Mouse (Mus musculus): Measurements from ENCODE around the gene Btbd19. TPM values are rescaled to one million over a fixed set of nuclear protein-coding genes. Genes with fewer than 3 reads are reported as not detected.
A peak's percentile ranks its signal among the peaks of the same experiment; 100 is the strongest.

Btbd19 gene
- total RNA-seq, 2 experiments from 2014 or later = 3.3 to 5.5 TPM

DNA sequence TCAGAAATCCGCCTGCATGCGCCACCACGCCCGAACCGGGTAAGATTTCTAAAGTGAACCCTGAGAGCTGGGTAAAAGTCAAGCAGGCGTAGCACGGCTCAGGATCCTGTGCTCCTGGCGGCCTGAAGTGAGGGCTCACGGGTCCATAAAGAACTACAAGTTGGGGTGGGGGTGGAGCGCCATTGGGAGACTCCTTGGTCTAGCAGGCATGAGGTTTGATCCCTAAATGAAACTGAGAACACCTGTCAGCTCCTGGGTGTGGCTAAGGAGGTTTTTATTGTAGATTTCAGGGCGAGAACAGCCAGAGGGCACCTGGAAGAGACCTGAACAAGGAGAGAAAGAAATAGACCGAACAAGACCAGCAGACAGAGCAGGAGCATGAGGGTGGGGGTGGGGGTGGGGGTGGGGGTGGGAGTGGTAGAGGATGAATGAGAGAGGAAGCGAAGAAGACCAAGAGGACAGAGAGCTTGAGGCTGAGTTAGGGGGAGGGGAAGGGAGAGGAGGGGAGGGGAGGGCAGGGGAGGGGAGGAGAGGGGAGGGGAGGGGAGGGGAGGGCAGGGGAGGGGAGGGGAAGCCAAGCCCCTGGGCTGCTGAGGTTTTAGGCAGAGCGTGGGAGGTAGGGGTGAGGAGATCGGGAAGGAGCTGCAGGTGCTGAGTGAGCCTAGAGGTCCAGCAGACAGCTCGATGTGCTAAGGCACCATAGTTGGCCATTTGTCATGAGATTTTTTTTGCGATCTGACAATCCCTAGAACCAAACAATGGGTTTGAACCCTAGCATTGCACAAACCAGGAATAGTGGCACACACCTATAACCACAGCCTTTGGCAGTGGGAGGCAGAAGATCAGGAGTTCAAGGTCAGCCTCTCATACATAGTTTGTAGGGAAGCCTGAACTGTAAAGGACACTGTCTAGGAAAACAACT lies 13.0 kb upstream of the Btbd19 start:
- no peak for DNase-seq

DNA sequence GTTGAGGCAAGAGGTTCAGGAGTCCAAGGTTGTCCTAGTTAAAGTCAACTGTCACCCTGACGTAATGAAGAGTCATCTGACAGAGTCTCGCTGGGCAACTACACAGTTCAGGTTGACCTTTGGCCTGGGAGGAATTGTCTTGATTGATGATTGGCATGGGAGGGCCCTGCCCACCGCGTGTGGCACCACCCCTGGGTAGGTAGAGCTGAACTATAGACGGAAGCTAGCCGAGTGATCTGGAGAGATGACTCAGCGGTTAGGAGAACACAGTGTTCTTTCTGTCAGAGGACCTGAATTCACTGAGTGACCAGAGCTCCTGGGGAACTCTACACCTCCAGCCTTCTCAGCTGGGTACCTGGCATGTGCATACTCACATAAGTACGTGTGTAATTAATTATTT lies 10.5 kb upstream of the Btbd19 start:
- no peak for DNase-seq
- intact Hi-C loops (cut with DNase I) = no loop called here

More for the DNA sequence above, 13.0 kb upstream of the Btbd19 start:
- intact Hi-C loops (cut with DNase I) = no loop called here

DNA sequence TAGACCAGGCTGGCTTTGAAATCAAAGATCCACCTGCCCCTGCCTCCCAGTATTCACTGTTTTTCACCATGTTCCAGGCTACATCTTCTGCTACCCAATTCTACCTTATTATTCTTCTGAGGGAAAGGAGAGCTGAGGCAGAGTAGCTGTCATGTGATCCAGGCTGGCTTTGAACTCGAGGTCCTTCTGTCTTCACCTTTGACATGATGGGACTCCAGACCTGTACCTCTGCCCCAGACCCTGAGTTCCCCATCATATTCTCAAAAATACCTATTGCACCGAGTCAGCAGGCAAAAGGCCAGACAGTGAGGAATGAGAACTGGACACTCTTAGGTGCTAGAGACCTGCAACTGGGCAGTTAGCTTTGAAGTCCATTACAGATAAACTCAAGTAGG lies 9.1 kb upstream of the Btbd19 start:
- intact Hi-C loops (cut with DNase I) = no loop called here
- DNase-seq = no peak

DNA sequence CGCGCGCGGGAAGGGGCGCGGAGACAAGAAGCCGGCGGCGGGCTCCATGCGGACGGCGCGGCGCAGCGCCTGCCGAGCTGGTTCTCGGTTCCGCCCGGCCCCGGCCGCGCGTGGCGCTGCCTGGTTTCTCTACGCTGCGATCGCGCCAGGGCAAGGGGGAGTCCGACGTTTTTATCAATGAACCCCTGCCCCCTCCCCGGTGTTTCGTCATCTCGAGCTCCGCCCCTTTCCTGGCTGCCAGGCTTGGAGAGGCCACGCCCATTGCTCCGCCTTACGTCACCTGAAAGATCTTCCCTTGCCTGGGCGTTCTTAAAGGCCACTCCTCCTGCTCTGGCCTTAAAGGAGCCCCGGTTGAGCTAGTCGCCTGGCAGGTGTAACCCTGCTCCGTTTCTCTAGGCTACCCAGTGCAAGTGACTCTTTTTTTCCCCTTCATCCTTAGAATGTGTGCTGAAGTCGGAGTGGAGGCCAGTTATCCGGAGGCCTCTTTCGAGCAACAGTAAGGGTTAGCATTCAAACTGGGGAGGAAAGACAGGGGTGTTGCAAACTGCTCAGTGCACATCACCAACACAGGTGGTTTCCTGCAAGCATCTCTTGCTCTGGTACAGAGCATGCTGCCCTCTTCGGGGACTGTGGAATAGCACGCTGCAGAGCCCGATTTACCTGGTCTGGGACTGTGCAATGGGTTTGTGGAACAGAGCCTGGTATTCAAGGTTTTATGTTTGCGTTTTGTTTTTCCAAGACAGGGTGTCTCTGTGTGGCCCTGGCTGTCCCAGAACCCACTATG lies 8.5 kb upstream of the Btbd19 start, which contains the start of gene Plk3:
Gene Plk3 (minus strand): TSS at position 147 of the 784 bp plus-strand sequence.
- peak; percentile 96 to 97 for DNase-seq
- intact Hi-C loops (cut with DNase I) = no loop called here

DNA sequence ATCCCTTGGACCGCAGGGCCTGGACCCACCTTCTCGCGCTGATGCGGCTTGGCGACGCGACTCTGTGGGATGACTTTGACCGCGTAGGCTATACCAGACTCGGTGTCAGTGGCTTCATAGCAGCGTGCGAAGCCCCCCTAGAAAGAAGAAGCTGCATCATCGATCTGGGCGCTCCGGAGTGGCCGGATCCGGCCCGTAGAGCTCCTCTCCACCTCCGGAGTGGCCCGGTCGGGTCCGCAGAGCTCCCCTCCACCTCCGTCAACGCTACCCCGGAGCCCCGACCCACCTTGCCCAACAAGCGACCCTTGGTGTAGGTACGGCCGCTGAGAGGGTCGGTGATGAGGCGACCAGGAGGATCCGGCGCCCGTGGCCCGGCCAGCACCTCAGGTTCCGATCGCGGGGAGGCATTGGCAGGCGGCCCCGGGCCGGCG lies 7.9 kb upstream of the Btbd19 start:
- DNase-seq = no peak
- intact Hi-C loops (cut with DNase I) = no loop called here

DNA sequence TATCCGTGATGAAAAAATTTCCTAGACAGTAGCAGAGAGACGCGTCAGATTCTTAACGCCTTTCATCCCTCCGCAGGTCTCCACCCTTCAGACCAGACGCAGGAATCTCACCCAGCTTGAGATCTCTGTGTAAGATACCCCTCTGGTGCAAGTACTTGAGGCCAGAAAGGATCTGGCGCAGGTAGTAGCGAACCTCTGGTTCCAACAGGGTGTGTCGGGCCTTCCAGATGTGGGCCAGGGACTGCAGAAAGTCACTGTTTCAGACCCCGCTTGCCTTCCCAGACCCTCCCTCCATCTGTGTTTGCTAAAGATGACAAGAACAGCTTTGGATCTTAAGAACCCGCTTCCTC lies 7.2 kb upstream of the Btbd19 start:
- intact Hi-C loops (cut with DNase I) = no loop called here
- no peak for DNase-seq

DNA sequence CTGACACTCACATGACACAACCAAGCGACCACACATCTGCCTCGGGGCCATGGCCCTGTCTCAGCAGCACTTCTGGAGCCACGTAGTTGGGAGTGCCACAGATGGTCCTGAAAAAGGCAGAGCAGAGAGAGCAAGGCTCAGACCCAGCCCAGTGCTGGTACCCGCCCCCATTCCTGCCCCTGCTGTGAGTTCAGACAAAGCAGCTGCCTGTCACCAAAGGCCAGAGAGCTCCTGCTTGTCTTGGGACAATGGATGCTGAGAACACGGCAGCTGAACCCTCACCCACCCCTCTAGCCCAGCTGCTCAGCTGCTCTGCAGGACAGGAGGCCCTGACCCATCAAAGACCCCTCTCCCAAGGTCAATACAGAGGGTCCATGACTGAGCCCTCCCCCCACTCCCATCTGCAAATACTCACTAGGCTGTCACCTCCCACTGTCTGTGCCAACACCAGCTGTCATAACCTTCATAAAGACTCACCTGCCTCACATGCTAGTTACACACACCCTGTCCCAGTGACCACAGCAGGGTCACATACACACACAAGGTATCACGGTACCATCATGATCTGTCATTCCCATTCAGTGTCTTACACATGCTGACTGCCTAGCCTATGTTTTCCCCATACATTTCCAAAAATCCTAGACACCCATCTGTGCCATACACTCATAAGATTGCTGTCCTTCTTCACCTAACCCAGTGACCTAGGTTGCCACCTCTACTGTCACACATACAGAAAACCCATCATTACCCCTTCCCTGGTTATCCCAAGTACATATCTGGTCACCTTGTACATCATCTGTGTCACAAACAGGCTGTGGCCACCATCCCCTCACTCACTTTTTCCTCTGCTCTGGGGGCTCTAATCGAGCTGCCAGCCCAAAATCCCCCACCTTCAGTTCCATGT lies 6.6 kb upstream of the Btbd19 start:
- DNase-seq = no peak
- intact Hi-C loops (cut with DNase I) = no loop called here

DNA sequence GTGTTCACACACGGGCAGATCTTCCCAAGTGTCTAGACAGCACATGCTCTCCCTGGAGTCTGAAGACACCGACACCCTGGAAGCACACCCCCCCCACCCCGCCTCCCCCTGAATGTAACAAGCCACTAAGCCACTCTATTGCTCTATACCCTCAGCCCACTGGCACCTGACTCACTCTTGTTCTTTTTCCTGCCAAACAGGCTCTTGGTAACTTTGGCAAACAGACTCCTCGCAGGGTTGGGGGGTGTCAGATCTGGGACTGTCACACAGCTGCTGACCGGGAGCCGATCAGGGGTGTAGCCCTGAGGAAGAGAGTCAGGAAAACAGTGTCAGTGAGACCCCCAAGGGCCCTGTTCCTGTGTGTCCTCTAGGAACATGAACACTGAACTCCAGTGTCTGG lies 5.7 kb upstream of the Btbd19 start:
- no peak for DNase-seq
- intact Hi-C loops (cut with DNase I) = no loop called here

DNA sequence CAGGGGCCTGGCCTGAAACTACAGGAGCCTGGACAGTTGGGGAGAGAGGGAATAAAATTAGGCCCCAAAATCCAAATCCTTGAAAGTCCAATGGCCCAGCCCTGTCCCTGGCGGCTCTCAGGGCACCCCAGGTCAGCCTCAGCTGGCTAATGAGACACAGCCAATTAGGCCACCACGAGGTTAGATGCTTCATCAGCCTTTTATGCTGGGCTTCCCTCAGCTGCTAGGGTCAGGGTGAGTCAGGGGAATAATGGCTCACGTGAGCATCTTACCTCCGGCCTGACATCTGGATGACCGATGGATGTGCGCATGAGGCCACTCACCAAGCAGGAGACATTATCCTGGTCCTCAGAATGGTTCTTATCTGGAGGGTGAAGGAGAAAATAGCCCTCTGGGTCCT lies 5.3 kb upstream of the Btbd19 start:
- no peak for DNase-seq
- intact Hi-C loops (cut with DNase I) = no loop called here

DNA sequence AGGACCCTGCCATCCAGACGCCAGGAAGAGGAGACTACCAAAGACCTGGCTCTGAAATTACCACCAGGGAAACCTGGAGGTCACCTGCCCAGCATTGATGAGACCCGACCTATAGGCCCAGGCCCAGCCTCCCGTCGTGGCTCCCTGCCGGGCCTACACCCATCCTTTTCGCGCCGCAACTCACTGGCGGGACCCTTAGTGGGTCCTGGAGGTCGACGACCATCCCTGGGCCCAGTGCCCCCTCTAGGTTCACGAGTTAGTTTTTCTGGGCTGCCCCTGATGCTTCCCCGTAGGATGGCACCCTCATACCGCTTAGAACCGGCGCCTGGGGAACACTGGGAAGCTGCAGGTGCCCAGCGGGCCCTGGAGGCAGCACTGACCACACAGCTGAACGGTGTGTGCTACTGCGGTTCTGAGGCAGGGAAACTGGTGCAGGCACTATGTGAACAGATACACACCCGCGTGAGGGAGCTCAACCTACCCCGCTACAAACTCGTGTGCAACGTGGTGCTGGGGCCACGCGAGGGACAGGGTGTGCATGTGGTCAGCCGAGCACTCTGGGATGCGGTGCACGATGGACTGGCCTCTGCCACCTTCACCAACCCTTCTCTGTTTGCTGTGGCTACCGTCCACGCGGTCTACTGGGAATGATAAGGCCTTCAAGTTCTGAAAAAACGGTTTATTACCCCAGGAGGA lies 2.6 kb upstream of the Btbd19 start:
- DNase-seq = no peak
- intact Hi-C loops (cut with DNase I) = loop anchor here (10.0 kb wide), 1 partner anchor 413 kb away; no protein-coding TSS in a partner anchor

DNA sequence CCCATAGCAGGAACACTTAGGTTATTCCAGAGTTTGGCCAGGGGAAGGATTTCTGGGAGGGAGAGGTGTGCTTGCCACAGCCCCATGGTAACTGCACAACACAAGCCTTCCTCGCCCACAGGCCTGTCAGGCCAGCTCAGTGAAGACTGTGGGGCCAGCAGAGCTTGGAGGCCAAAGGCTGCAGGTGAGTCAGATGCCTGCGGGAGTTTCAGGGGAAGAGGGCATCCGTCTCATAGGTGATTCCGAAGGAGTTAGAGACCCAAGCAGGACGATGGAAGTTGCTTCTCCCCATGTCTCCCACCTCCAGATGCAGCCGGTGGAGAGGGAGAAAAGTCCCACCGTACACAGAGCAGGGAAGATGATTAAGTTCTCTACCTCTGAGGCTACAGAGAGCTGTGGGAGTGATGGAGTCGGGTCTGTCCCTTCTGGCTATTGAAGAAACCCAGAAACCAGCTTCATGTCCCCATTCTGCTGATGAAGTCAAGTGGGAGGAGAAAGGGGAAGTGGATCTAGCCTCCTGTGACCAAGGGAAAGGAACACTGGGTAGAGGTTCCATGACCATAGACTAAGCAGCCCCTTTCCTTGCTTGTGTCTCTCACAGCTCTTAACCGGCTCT lies 1.3 kb upstream of the Btbd19 start, which contains the start of gene Tctex1d4:
Gene Tctex1d4 (plus strand): TSS at position 120 of the 616 bp plus-strand sequence.
- intact Hi-C loops (cut with DNase I) = loop anchor here (10.0 kb wide), 1 partner anchor 412 kb away; no protein-coding TSS in a partner anchor
- no peak for DNase-seq

DNA sequence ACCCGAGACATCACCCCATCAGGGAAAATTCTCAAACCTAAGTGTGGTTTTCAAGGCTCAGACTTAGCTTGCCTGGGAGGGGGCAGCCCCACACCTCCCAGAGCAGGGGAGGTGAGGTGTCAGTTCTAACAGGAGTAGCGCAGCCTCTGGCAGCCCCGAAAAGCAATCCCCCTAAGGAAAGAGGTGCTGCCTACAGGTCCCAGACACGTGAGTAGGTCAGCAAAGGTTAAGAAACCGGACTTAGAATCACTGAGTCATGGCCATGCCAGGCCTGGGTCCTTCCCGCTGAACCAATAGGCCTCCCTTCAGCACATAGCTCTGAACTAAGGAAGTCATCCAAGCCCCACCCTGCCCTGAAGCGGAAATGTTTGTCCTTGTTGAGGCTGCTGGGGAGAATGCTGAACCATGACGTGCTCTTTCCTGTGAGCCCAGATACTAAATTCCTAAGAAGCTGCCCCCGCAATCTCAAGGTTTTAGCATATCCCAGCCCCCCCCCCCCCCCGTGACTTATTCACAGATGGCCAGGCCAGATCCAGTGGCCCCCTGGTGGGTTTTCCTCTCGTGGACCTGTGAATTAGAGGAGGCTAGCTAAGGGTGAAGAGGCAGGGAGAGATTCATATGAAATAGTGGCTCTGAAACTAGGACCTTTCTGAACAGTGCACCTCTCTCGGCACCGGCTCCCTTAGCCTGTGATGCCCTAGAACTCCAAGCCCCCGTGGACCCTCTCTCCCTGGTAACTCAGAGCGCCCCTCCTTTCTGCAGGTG lies 567 bp upstream of the Btbd19 start:
- intact Hi-C loops (cut with DNase I) = loop anchor here (10.0 kb wide), 1 partner anchor 411 kb away; no protein-coding TSS in a partner anchor
- peak; percentile 77 to 79 for DNase-seq

DNA sequence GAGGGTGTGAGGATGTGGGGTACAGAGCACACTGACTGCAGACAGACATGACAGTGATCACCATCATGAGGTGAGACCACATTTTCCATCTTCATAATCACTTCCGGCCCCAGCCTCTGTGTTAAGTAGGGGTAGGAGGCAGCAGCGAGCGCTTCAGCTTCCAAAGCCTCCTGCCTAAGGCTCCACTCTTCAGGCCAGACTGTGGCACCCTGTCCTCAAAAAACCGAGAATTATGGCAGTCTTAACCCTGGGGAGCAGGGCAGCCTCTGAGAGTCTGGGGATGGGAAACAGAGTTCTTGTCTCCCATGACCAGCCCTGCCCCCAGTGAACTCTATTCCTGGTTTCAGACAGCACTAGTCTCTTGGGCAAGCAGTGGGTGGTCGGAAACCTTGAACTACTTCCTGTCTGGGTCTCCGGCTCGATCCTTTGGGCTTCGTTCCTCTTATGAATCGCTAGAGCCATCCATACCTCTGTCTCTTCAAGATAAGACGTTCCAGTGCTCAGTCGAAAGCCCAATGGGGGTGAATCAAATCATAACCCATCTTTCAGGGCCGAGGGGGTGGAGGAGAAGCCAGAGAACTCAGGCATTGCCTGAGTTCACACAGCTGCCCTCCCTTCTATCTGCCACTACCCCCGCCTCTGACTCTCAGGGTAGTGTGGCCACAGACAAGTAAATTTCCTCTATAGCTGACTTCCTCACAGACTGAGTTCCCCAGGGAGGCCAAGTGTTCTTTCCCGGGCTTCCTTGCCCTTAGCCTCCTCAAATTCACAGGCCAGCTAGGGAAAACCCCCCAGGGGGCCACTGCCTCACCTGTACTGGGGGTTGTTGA lies 792 bp downstream of the Btbd19 start:
- peak; percentile 53 to 60 for DNase-seq

DNA sequence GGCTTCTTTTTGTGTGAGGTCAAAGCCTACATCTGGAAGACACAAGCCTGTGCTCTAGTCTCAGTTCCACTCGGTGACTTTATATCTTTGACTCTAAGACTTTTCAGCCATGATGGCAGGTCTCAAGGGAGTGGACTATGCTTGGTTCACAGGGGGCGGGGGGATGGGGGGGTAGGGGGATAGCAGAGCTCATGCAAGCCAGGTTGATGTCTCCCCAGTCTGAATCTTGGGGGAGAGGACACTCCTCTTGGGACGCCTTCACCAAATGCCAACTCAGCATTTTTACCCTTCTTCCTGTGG lies 1.4 kb downstream of the Btbd19 start:
- intact Hi-C loops (cut with DNase I) = loop anchor here (5.0 to 10.0 kb wide), 2 partner anchors 122 to 409 kb away; no protein-coding TSS in a partner anchor
- DNase-seq = no peak

More for the DNA sequence above, 792 bp downstream of the Btbd19 start:
- intact Hi-C loops (cut with DNase I) = loop anchor here (5.0 to 10.0 kb wide), 2 partner anchors 122 to 410 kb away; no protein-coding TSS in a partner anchor

DNA sequence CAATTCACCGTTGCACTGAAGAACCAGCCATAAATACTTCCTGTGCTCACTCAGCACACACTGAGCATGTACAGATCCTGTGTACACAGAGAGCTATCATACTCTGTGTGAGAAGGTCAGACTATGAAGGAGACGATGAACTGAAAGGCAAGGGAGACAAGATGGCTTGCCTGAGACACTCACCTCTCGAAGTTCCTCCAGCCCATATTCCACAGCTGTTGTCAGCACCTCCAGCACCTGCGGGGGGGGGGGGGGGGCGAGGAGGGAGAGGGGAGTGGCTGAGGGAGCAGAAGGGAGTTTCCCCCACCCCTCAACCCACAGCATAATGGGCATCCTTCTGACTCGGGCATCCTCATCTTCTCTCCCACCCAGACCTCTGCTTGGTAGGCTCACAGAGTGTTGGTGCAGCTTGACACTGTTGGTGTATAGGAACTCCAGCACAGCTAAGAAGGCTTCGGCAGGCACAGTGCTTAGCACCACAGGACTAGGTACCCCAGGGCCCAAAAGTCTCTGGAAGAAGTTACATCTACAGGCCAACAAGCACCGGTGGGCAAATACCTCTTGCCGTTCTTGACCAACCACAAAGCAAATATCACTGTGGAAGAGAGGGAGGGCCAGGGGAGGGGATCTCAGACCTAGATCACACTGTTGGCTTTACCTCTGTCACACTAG lies 1.8 kb downstream of the Btbd19 start:
- intact Hi-C loops (cut with DNase I) = loop anchor here (5.0 to 10.0 kb wide), 2 partner anchors 121 to 409 kb away; no protein-coding TSS in a partner anchor
- no peak for DNase-seq

DNA sequence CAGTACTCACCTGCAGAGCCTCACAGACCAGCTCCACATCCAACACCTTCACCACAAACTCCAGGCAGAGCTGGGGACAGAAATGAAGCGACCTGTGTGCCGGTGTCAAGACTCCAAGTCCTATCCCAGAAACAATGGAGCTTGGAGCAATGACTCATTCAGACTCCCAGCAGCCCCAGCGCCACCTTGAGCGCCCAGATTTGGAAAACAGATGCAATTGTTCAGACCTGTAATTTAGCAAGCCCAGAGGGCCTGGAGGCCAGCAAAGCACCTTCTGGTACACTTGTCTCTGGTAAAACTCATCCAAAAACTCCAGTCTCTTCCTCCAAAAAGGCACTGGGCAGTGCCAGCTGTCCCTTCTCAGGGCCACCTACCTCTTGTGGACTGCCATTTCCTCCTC lies 3.3 kb downstream of the Btbd19 start:
- intact Hi-C loops (cut with DNase I) = loop anchor here (5.0 to 10.0 kb wide), 2 partner anchors 120 to 407 kb away; no protein-coding TSS in a partner anchor
- no peak for DNase-seq
